19 mouse cellular contexts compared by ENCODE assay signal in genomic region chr14:85738567-85738966, GRCm38 (mm10).
A peak's percentile ranks its signal among the peaks of the same experiment; 100 is the strongest.
DNase-seq lines count a peak whose midpoint lies in the region; ATAC-seq lines count a peak whose summit lies in the region.
"Had no signal": no experiment of that assay in that cellular context is flagged by ENCODE, and none has a peak within 500 bp of the region (broad histone marks: within the 10 kb centered on the region; RNA-seq: fewer than 3 reads in every experiment).

No protein-coding gene starts in this region.

- no peak overlapping the region for H3K27ac ChIP-seq in limb, embryonic 11.5 days (replicated peaks; ENCODE audit: low read depth, low read length)
- no peak overlapping the region for H3K27ac ChIP-seq in limb, embryonic 10.5 days
- H3K27ac ChIP-seq in intestine, embryonic 14.5 days (ENCODE audit: low read depth): no peak overlapping the region
- no peak overlapping the region for H3K27ac ChIP-seq in limb, embryonic 12.5 days
- no peak overlapping the region for H3K27ac ChIP-seq in heart, embryonic 11.5 days (ENCODE audit: low read depth, low read length)
- H3K27ac ChIP-seq: embryonic facial prominence, embryonic 12.5 days; forebrain, embryonic 15.5 days; hindbrain, embryonic 12.5 days had no signal

- DNase-seq in limb, embryonic 11.5 days (ENCODE audit: low spot score): no peak
- no peak for DNase-seq in limb, embryonic 10.5 days (ENCODE audit: low spot score)
- no peak for DNase-seq in intestine, embryonic 14.5 days (ENCODE audit: low spot score)
- DNase-seq in urinary bladder, adult 2 months (ENCODE audit: low spot score): no peak
- DNase-seq: adrenal gland, postnatal 14 days; cerebellum, adult 8-10 months; cerebellum, postnatal 25 days; gastrocnemius, postnatal 36 days; heart, adult 11 months; heart, postnatal 10 days; heart, postnatal 4 days had no signal

- WGBS in limb, embryonic 11.5 days: 64% methylated on average over 4 of the region's 4 CpGs
- WGBS in limb, embryonic 10.5 days: 87% methylated on average over 4 of the region's 4 CpGs
- 53% methylated on average over 4 of the region's 4 CpGs for WGBS in intestine, embryonic 14.5 days
- WGBS in limb, embryonic 12.5 days: 58% methylated on average over 4 of the region's 4 CpGs
- 87% methylated on average over 4 of the region's 4 CpGs for WGBS in heart, embryonic 11.5 days (ENCODE audit: insufficient replicate concordance)

- H3K4me1 ChIP-seq in limb, embryonic 11.5 days (ENCODE audit: control insufficient read depth, insufficient read depth, low read length): no peaks in the 10 kb centered on the region
- H3K4me1 ChIP-seq in limb, embryonic 10.5 days: no peaks in the 10 kb centered on the region
- no peaks in the 10 kb centered on the region for H3K4me1 ChIP-seq in intestine, embryonic 14.5 days (replicated peaks; ENCODE audit: control insufficient read depth, insufficient read depth, low read length)
- no peaks in the 10 kb centered on the region for H3K4me1 ChIP-seq in limb, embryonic 12.5 days (replicated peaks)
- H3K4me1 ChIP-seq in heart, embryonic 11.5 days (ENCODE audit: control insufficient read depth, insufficient read depth, low read length): no peaks in the 10 kb centered on the region
- H3K4me1 ChIP-seq: embryonic facial prominence, embryonic 12.5 days; forebrain, embryonic 15.5 days; hindbrain, embryonic 12.5 days had no signal

- H3K27me3 ChIP-seq in limb, embryonic 11.5 days (ENCODE audit: control insufficient read depth, insufficient read depth, low read length): no peaks in the 10 kb centered on the region
- no peaks in the 10 kb centered on the region for H3K27me3 ChIP-seq in limb, embryonic 10.5 days (ENCODE audit: low read depth, poor library complexity, severe bottlenecking)
- no peaks in the 10 kb centered on the region for H3K27me3 ChIP-seq in intestine, embryonic 14.5 days (replicated peaks; ENCODE audit: control insufficient read depth, insufficient read depth, low read length)
- H3K27me3 ChIP-seq in limb, embryonic 12.5 days: no peaks in the 10 kb centered on the region
- H3K27me3 ChIP-seq in heart, embryonic 11.5 days (ENCODE audit: control insufficient read depth, insufficient read depth, low read length): no peaks in the 10 kb centered on the region
- H3K27me3 ChIP-seq: CH12.LX; embryonic facial prominence, embryonic 12.5 days; forebrain, embryonic 15.5 days; hindbrain, embryonic 12.5 days had no signal

- H3K4me2 ChIP-seq in limb, embryonic 11.5 days (ENCODE audit: low read depth, severe bottlenecking): no peak overlapping the region
- no peak overlapping the region for H3K4me2 ChIP-seq in intestine, embryonic 14.5 days (ENCODE audit: low read length)
- no peak overlapping the region for H3K4me2 ChIP-seq in limb, embryonic 12.5 days
- H3K4me2 ChIP-seq in heart, embryonic 11.5 days: no peak overlapping the region
- H3K4me2 ChIP-seq: embryonic facial prominence, embryonic 12.5 days; forebrain, embryonic 15.5 days; hindbrain, embryonic 12.5 days had no signal

- H3K36me3 ChIP-seq in limb, embryonic 11.5 days (ENCODE audit: control insufficient read depth, insufficient read depth, low read length): no peaks in the 10 kb centered on the region
- no peaks in the 10 kb centered on the region for H3K36me3 ChIP-seq in limb, embryonic 10.5 days
- no peaks in the 10 kb centered on the region for H3K36me3 ChIP-seq in intestine, embryonic 14.5 days (ENCODE audit: control insufficient read depth, insufficient read depth, low read length)
- H3K36me3 ChIP-seq in limb, embryonic 12.5 days: no peaks in the 10 kb centered on the region
- H3K36me3 ChIP-seq in heart, embryonic 11.5 days (ENCODE audit: control insufficient read depth, insufficient read depth, low read length): no peaks in the 10 kb centered on the region
- H3K36me3 ChIP-seq: embryonic facial prominence, embryonic 12.5 days; forebrain, embryonic 15.5 days; hindbrain, embryonic 12.5 days had no signal

- peak; percentile 44; the same call in 1 of the 2 replicates for ATAC-seq in limb, embryonic 11.5 days (ENCODE audit: insufficient number of reproducible peaks, low FRiP score, low TSS enrichment, low read depth)
- peak; percentile 81 for ATAC-seq in intestine, embryonic 14.5 days (replicated peaks; ENCODE audit: low FRiP score, low TSS enrichment, low read depth)
- peak; percentile 66 for ATAC-seq in limb, embryonic 12.5 days (ENCODE audit: insufficient number of reproducible peaks, insufficient read depth, low FRiP score, low TSS enrichment, low read depth)
- ATAC-seq in heart, embryonic 11.5 days (replicated peaks; ENCODE audit: insufficient number of reproducible peaks, low FRiP score, low TSS enrichment): no peak
- ATAC-seq: activated CD4-positive, CD25-positive, alpha-beta regulatory T cell, adult 4 months; forebrain, embryonic 15.5 days; Patski had no signal

- H3K9ac ChIP-seq in limb, embryonic 11.5 days (ENCODE audit: low read length): no peak overlapping the region
- H3K9ac ChIP-seq in intestine, embryonic 14.5 days (ENCODE audit: low read length): no peak overlapping the region
- H3K9ac ChIP-seq in limb, embryonic 12.5 days (replicated peaks): no peak overlapping the region
- no peak overlapping the region for H3K9ac ChIP-seq in heart, embryonic 11.5 days (ENCODE audit: low read depth, low read length)
- H3K9ac ChIP-seq: embryonic facial prominence, embryonic 12.5 days; forebrain, embryonic 15.5 days; hindbrain, embryonic 12.5 days had no signal

- no peak overlapping the region for H3K4me3 ChIP-seq in limb, embryonic 11.5 days (ENCODE audit: low read depth, low read length)
- no peak overlapping the region for H3K4me3 ChIP-seq in limb, embryonic 10.5 days
- H3K4me3 ChIP-seq in intestine, embryonic 14.5 days (ENCODE audit: low read depth, low read length): no peak overlapping the region
- H3K4me3 ChIP-seq in limb, embryonic 12.5 days (replicated peaks): no peak overlapping the region
- H3K4me3 ChIP-seq in heart, embryonic 11.5 days (ENCODE audit: low read depth, low read length): no peak overlapping the region
- H3K4me3 ChIP-seq: embryonic facial prominence, embryonic 12.5 days; forebrain, embryonic 15.5 days; hindbrain, embryonic 12.5 days had no signal

- H3K9me3 ChIP-seq in limb, embryonic 11.5 days (ENCODE audit: control insufficient read depth, low read length): no peaks in the 10 kb centered on the region
- no peaks in the 10 kb centered on the region for H3K9me3 ChIP-seq in limb, embryonic 10.5 days (replicated peaks)
- H3K9me3 ChIP-seq in intestine, embryonic 14.5 days (ENCODE audit: control insufficient read depth, low read length): no peaks in the 10 kb centered on the region
- no peaks in the 10 kb centered on the region for H3K9me3 ChIP-seq in limb, embryonic 12.5 days
- no peaks in the 10 kb centered on the region for H3K9me3 ChIP-seq in heart, embryonic 11.5 days (replicated peaks; ENCODE audit: control insufficient read depth, low read length)
- H3K9me3 ChIP-seq: embryonic facial prominence, embryonic 12.5 days; forebrain, embryonic 15.5 days; hindbrain, embryonic 12.5 days had no signal
